Mouse (Mus musculus): ENCODE data around the gene Fbxl17. TPM values are rescaled to one million over a fixed set of nuclear protein-coding genes. Genes with fewer than 3 reads are reported as not detected.

Fbxl17 gene
- polyA plus RNA-seq, 1 experiment from 2014 or later: 13.6 TPM

GRCm38 (mm10) chr17:63071134-63071923 lies 428.5 kb downstream of the Fbxl17 start:
- Histone ChIP-seq H3K4me1 (replicated peaks) (peaks cover 19% of the 10 kb centered on the region), H3K9ac (no peak overlapping the region), H3K36me3 (no peaks in the 10 kb centered on the region), H3K27ac (replicated peaks) (no peak overlapping the region), H3K9me3 (no peaks in the 10 kb centered on the region), H3K4me3 (no peak overlapping the region), H3K27me3 (no peaks in the 10 kb centered on the region), H3K4me2 (no peak overlapping the region)
- ATAC-seq (ENCODE audit: low FRiP score, low read depth): no peak
- 68% methylated on average over 15 of the region's 15 CpGs for WGBS

- Histone ChIP-seq H3K4me2 (no peak overlapping the region), H3K9ac (no peak overlapping the region), H3K36me3 (no peaks in the 10 kb centered on the region), H3K27ac (replicated peaks) (no peak overlapping the region), H3K4me3 (no peak overlapping the region), H3K27me3 (no peaks in the 10 kb centered on the region), H3K4me1 (replicated peaks) (peaks cover 14% of the 10 kb centered on the region), H3K9me3 (no peaks in the 10 kb centered on the region)
- 18% methylated on average over 5 of the region's 5 CpGs for WGBS
- ATAC-seq (ENCODE audit: low FRiP score, low read depth): peak; percentile 38; the same call in 1 of the 2 replicates
These were observed 429.6 kb downstream of the Fbxl17 start for GRCm38 (mm10) chr17:63070161-63070761.

DNA sequence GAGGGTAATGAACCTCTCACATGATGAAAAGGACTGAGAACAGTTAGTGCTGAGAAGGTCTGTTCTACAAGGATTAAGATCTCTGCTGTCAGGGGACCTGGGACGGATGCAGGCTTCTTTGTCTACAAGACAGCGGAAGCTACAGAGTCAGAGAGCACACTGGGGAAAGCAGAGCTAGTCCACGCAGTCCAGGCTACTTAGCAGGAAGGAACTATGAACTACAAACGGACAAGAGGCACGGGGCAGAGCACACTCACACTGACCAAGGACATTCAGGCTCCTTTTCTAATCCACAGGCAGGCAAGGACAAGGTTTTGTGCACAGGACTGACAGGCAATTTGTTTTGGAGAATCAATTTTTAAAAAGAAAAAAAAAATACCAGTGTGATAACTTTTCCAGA lies 437.0 kb downstream of the Fbxl17 start:
- H3K4me1 ChIP-seq (replicated peaks): no peaks in the 10 kb centered on the region; the same call in 1 of the 2 replicates
- 52% methylated on average over 5 of the region's 5 CpGs for WGBS
- no peaks in the 10 kb centered on the region for H3K27me3 ChIP-seq
- H3K4me2 ChIP-seq: no peak overlapping the region
- no peak overlapping the region for H3K4me3 ChIP-seq
- H3K9me3 ChIP-seq: no peaks in the 10 kb centered on the region
- no peaks in the 10 kb centered on the region for H3K36me3 ChIP-seq
- no peak overlapping the region for H3K27ac ChIP-seq (replicated peaks)
- ATAC-seq (ENCODE audit: low FRiP score, low read depth): no peak
- H3K9ac ChIP-seq: no peak overlapping the region

DNA sequence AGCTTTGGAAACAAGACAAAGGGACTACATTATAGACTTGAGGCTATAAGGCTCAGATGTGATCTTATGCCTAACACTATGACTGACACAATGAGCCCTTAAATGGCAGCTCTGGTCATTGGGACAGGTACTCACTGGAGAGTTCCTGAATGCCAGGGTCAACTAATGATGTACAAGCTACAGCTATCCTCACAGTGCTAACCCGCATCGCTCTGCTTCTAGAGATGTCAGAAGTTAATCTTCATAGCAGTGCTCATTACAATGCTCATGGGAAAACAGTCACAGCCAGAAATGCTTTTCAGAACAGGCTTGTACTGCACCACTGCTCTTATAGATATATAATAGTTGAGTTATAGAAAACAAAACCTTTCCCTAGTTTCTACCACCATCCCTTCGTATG lies 438.0 kb downstream of the Fbxl17 start:
- Histone ChIP-seq H3K4me2 (no peak overlapping the region), H3K36me3 (no peaks in the 10 kb centered on the region), H3K27me3 (no peaks in the 10 kb centered on the region), H3K9ac (no peak overlapping the region), H3K4me1 (replicated peaks) (no peaks in the 10 kb centered on the region; the same call in 1 of the 2 replicates), H3K4me3 (no peak overlapping the region), H3K27ac (replicated peaks) (no peak overlapping the region), H3K9me3 (no peaks in the 10 kb centered on the region)
- 60% methylated on average over 3 of the region's 3 CpGs for WGBS
- ATAC-seq (ENCODE audit: low FRiP score, low read depth): no peak

- Histone ChIP-seq H3K4me1 (replicated peaks) (no peaks in the 10 kb centered on the region; the same call in 1 of the 2 replicates), H3K27me3 (no peaks in the 10 kb centered on the region), H3K9ac (no peak overlapping the region), H3K9me3 (no peaks in the 10 kb centered on the region), H3K27ac (replicated peaks) (no peak overlapping the region), H3K36me3 (no peaks in the 10 kb centered on the region), H3K4me2 (no peak overlapping the region), H3K4me3 (no peak overlapping the region)
- ATAC-seq (ENCODE audit: low FRiP score, low read depth): no peak
- WGBS: 60% methylated on average over 3 of the region's 3 CpGs
These were observed 439.0 kb downstream of the Fbxl17 start for GRCm38 (mm10) chr17:63060814-63061213.

GRCm38 (mm10) chr17:63057740-63058388 lies 442.0 kb downstream of the Fbxl17 start:
- no peaks in the 10 kb centered on the region; the same call in 1 of the 2 replicates for H3K4me1 ChIP-seq (replicated peaks)
- no peaks in the 10 kb centered on the region for H3K27me3 ChIP-seq
- 76% methylated on average over 15 of the region's 15 CpGs for WGBS
- H3K4me2 ChIP-seq: no peak overlapping the region
- ATAC-seq (ENCODE audit: low FRiP score, low read depth): no peak
- no peak overlapping the region for H3K9ac ChIP-seq
- H3K9me3 ChIP-seq: no peaks in the 10 kb centered on the region
- H3K36me3 ChIP-seq: no peaks in the 10 kb centered on the region
- no peak overlapping the region for H3K27ac ChIP-seq (replicated peaks)
- H3K4me3 ChIP-seq: no peak overlapping the region

DNA sequence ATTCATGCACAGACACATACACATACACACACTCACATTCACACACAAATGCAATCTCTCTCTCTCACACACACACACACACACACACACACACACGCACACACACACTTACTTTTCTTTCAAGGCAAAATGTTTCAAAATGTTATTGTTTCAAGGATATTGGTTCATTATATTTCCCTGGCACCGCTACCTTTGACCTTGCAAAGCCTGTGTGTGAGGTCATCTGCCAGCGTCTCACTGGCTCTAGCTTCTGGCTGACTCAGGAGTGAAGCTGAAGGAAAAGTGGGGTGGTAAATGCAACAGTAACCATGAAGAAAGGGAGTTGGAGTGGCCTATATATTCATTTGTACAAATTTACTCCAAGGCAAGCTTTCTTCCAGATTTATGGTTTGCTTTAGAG lies 442.8 kb downstream of the Fbxl17 start:
- Histone ChIP-seq H3K27me3 (no peaks in the 10 kb centered on the region), H3K36me3 (no peaks in the 10 kb centered on the region), H3K4me3 (no peak overlapping the region), H3K27ac (replicated peaks) (no peak overlapping the region), H3K9ac (no peak overlapping the region), H3K9me3 (no peaks in the 10 kb centered on the region), H3K4me2 (no peak overlapping the region), H3K4me1 (replicated peaks) (no peaks in the 10 kb centered on the region; the same call in 1 of the 2 replicates)
- whole genome bisulfite sequencing: 88% methylated on average over 3 of the region's 3 CpGs
- no peak for ATAC-seq (ENCODE audit: low FRiP score, low read depth)

DNA sequence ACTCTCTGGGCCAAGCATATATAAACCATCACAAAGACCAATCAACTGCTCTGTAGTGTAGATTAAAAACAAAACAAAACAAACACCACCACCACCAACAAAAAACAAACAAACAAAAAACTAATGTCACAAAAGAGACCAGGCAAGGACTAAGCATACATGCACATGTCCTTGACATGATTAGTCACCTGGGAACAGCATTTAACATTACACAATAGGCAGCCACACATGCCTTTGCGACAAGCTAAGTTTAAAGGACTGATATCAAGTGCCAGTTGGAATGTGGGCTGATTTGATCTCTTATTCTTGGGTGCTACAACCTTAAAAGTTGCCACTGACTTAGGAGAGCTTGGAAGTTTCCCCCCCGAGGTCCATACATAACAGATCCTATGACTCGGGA lies 446.5 kb downstream of the Fbxl17 start:
- H3K27ac ChIP-seq (replicated peaks): no peak overlapping the region
- H3K9me3 ChIP-seq: no peaks in the 10 kb centered on the region
- H3K27me3 ChIP-seq: no peaks in the 10 kb centered on the region
- H3K4me3 ChIP-seq: no peak overlapping the region
- ATAC-seq (ENCODE audit: low FRiP score, low read depth): no peak
- H3K4me2 ChIP-seq: no peak overlapping the region
- H3K9ac ChIP-seq: no peak overlapping the region
- H3K36me3 ChIP-seq: no peaks in the 10 kb centered on the region
- H3K4me1 ChIP-seq (replicated peaks): no peaks in the 10 kb centered on the region
- 94% methylated on average over 3 of the region's 3 CpGs for WGBS

DNA sequence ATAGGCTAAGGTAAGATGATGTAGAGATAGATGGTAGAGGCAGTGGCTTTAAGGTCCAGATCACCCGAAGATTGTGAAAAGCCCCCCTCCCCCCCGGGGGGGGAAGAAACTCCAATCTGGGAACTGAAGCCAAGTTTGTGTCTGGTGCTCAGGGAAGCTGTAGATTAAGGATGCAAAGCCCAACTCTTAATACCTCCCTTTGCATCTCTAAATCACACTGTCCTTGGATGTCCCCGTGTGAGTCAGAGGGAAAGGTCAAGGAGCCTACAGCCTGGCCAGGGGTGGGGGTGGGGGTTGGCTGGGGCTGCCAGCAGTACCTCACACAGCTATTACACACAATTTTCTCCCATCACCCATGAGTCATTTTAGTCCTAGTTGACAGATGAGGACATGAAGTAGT lies 453.4 kb downstream of the Fbxl17 start:
- no peak for ATAC-seq (ENCODE audit: low FRiP score, low read depth)
- H3K4me3 ChIP-seq: no peak overlapping the region
- no peak overlapping the region for H3K27ac ChIP-seq (replicated peaks)
- no peak overlapping the region for H3K4me2 ChIP-seq
- no peaks in the 10 kb centered on the region for H3K9me3 ChIP-seq
- H3K4me1 ChIP-seq (replicated peaks): no peaks in the 10 kb centered on the region
- no peaks in the 10 kb centered on the region for H3K36me3 ChIP-seq
- no peak overlapping the region for H3K9ac ChIP-seq
- WGBS: 64% methylated on average over 3 of the region's 3 CpGs
- H3K27me3 ChIP-seq: no peaks in the 10 kb centered on the region

DNA sequence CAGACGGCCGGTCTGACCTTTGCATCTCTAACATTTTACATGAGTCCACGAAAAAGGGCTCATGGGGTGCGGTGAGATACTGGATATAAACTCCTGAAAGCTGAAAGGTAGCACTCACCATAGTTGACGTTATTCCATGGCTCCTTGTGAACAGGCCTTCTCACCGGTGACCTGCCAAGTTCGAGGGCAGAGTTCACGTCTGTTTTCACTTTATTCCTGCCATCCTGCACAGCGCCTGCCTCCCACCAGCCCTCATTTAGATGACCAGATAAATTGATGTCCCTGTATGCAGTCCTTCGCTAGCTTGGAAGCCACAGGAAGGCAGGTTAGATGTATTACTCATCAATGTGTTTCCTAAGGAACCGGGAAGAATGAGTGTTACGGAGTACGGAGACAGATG lies 454.5 kb downstream of the Fbxl17 start:
- Histone ChIP-seq H3K9ac (no peak overlapping the region), H3K4me2 (no peak overlapping the region), H3K27ac (replicated peaks) (no peak overlapping the region), H3K4me3 (no peak overlapping the region), H3K4me1 (replicated peaks) (no peaks in the 10 kb centered on the region), H3K36me3 (no peaks in the 10 kb centered on the region), H3K9me3 (no peaks in the 10 kb centered on the region), H3K27me3 (no peaks in the 10 kb centered on the region)
- ATAC-seq (ENCODE audit: low FRiP score, low read depth): no peak
- WGBS: 72% methylated on average over 13 of the region's 13 CpGs

DNA sequence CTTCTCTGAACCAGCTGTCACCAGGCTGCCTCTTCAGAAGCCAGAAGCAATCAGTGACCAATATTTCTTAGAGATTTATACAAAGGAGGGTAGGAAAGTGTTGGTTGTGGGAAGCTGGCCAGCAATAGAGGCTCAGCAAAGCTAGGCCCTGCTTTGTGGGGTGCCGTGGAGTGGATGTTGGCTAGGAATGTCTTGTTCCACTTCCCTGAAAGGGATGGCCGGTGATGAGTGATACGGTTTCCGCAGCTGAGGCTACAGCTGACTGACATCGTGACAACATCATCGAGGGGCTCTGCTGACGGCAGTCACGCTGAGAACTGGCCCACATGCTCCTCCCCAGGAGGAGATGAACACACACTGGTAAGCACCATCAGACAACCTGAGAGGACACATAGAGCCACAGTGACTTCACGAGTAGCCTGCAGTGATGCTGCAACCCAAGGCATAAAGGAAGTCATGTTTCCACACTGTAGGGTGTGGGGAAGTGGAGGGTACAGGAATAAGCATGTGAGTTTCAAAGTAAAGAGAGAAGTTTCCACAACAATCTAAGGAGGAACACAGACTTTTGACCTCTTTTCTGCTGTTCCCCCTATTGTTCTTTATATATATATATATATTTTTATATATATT lies 456.7 kb downstream of the Fbxl17 start:
- no peaks in the 10 kb centered on the region for H3K4me1 ChIP-seq (replicated peaks)
- WGBS: 83% methylated on average over 9 of the region's 9 CpGs
- no peak overlapping the region for H3K9ac ChIP-seq
- no peaks in the 10 kb centered on the region for H3K9me3 ChIP-seq
- no peaks in the 10 kb centered on the region for H3K36me3 ChIP-seq
- H3K4me2 ChIP-seq: no peak overlapping the region
- no peaks in the 10 kb centered on the region for H3K27me3 ChIP-seq
- no peak overlapping the region for H3K27ac ChIP-seq (replicated peaks)
- H3K4me3 ChIP-seq: no peak overlapping the region
- no peak for ATAC-seq (ENCODE audit: low FRiP score, low read depth)

- no peak for ATAC-seq (ENCODE audit: low FRiP score, low read depth)
- Histone ChIP-seq H3K36me3 (no peaks in the 10 kb centered on the region), H3K4me3 (no peak overlapping the region), H3K9ac (no peak overlapping the region), H3K4me2 (no peak overlapping the region), H3K9me3 (no peaks in the 10 kb centered on the region), H3K4me1 (replicated peaks) (no peaks in the 10 kb centered on the region), H3K27me3 (no peaks in the 10 kb centered on the region), H3K27ac (replicated peaks) (no peak overlapping the region)
- WGBS: 92% methylated on average over 3 of the region's 3 CpGs
These were observed 462.3 kb downstream of the Fbxl17 start for GRCm38 (mm10) chr17:63037562-63037961.

All from hindbrain, embryonic 15.5 days (tissue).